Mouse (Mus musculus) forebrain, embryonic 13.5 days (tissue): ENCODE measurements at regions not wholly inside any gene's neighbourhood (a gene's known extent, or its start where the extent isn't known, plus 50 kb on each side); places are given as distances from the start of the nearest gene placed in this dataset.

ENCODE experiments used
- ATAC-seq: fragments of 200-750 bp; cut with Nextera tagmentation; 2 replicates; pipeline ENCODE4 v1.8.0; 2017
- H3K27ac ChIP-seq: fragments of 300-500 bp; sonication (generic); 2 replicates; pipeline ENCODE4 v1.5.1; 2015; ENCODE audit warnings: inconsistent platforms, mild to moderate bottlenecking, moderate library complexity
- H3K27me3 ChIP-seq: fragments of 300-500 bp; sonication (generic); 2 replicates; pipeline ENCODE4 v1.6.1; 2015; ENCODE audit warnings: mild to moderate bottlenecking, inconsistent platforms
- H3K36me3 ChIP-seq: fragments of 300-500 bp; sonication (generic); 2 replicates; pipeline ENCODE4 v1.6.1; 2015; ENCODE audit warnings: mild to moderate bottlenecking, inconsistent platforms; ENCODE audit not compliant: poor library complexity, severe bottlenecking
- H3K4me1 ChIP-seq: fragments of 300-500 bp; sonication (generic); 2 replicates; pipeline ENCODE4 v1.6.1; 2015; ENCODE audit warnings: inconsistent platforms
- H3K4me2 ChIP-seq: fragments of 300-500 bp; sonication (generic); 2 replicates; pipeline ENCODE4 v1.6.1; 2015; ENCODE audit warnings: inconsistent platforms, mild to moderate bottlenecking, moderate library complexity
- H3K4me3 ChIP-seq: fragments of 300-500 bp; sonication (generic); 2 replicates; pipeline ENCODE4 v1.5.1; 2015; ENCODE audit warnings: mild to moderate bottlenecking, inconsistent platforms
- H3K9ac ChIP-seq: fragments of 300-500 bp; sonication (generic); 2 replicates; pipeline ENCODE4 v1.6.1; 2015; ENCODE audit warnings: mild to moderate bottlenecking, inconsistent platforms
- H3K9me3 ChIP-seq: fragments of 300-500 bp; sonication (generic); replicated peaks from 2 replicates; pipeline ENCODE4 v1.6.1; 2016; ENCODE audit warnings: inconsistent platforms
- WGBS: fragments of 180-500 bp; shearing (Covaris S2); methylation state at CpG from one replicate; pipeline ENCODE4 v1.1.7; 2015; 5-methylcytosine and 5-hydroxymethylcytosine counted together

DNA sequence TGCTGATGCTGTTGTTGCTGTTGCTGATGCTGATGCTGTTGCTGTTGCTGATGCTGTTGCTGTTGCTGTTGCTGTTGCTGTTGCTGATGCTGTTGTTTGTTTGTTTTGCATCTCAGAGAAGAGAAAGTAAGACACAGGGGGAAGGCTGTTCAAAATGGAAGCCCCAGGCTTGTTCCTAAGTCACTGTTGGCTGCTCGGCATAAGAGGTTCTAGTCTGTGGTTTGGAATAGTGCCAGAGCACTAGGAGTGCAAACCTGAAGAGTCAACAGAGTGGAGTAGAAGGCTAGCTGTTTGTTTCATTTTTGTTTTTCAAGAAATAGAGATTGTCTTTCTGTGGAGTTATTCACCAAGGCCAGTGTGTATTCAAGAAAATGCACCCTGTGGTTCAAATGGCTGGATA lies 75.1 kb upstream of the Nkx2-2 start:
- Histone ChIP-seq H3K27ac (no peak overlapping the region), H3K27me3 (peaks cover 2% of the 10 kb centered on the region; the same call in 1 of the 2 replicates), H3K9me3 (no peaks in the 10 kb centered on the region), H3K4me2 (no peak overlapping the region), H3K9ac (no peak overlapping the region), H3K4me3 (no peak overlapping the region), H3K4me1 (no peaks in the 10 kb centered on the region), H3K36me3 (no peaks in the 10 kb centered on the region)
- no peak for ATAC-seq
- 78% methylated on average over 1 of the region's 1 CpGs for WGBS

DNA sequence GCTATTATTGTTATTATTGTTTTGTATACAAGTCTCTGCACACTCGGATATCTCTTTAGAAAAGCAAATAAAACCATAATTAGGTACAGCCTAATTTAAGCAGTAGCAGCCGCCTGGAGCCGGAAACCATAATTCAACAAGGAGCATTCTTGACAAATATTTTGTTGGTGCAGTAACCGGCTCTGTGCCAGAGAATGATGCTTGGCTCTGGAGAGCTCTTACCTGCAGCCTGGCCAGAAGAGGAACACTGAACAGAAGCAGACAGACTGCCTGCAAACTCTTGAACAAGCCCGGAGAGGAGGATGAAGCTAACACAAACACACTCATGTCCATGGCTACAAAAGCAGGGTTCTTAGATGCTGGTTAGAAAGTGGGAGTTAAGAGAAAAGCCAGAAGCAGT lies 73.9 kb upstream of the Nkx2-2 start:
- Histone ChIP-seq H3K36me3 (no peaks in the 10 kb centered on the region), H3K27ac (no peak overlapping the region), H3K9ac (no peak overlapping the region), H3K4me1 (no peaks in the 10 kb centered on the region), H3K27me3 (peaks cover 2% of the 10 kb centered on the region; the same call in 1 of the 2 replicates), H3K9me3 (no peaks in the 10 kb centered on the region), H3K4me2 (no peak overlapping the region), H3K4me3 (no peak overlapping the region)
- ATAC-seq = peak; percentile 30; the same call in 1 of the 2 replicates
- 61% methylated on average over 5 of the region's 5 CpGs for WGBS

DNA sequence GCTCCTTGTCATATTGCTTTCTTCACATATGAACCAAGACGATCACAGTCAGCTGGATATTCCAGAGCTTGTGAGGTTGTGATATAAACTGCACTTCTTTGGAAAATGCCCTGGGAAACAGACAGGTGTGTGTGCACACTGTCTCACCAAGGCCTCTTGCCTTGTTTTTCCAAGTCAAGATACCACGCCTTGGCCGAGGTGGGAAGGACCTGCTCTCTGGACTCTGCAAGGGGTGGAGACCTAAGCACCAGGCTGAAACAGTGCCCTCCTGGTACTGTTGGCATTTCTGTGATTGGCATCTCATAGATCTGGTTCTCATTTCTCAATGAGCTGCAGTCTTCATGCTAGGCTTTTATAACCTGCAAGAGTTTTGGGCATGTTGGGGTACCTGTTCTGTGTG lies 73.2 kb upstream of the Nkx2-2 start:
- Histone ChIP-seq H3K9ac (no peak overlapping the region), H3K27me3 (peaks cover 2% of the 10 kb centered on the region; the same call in 1 of the 2 replicates), H3K4me1 (no peaks in the 10 kb centered on the region), H3K36me3 (no peaks in the 10 kb centered on the region), H3K4me3 (no peak overlapping the region), H3K9me3 (no peaks in the 10 kb centered on the region), H3K4me2 (no peak overlapping the region), H3K27ac (no peak overlapping the region)
- WGBS = 92% methylated on average over 3 of the region's 3 CpGs
- ATAC-seq = no peak

DNA sequence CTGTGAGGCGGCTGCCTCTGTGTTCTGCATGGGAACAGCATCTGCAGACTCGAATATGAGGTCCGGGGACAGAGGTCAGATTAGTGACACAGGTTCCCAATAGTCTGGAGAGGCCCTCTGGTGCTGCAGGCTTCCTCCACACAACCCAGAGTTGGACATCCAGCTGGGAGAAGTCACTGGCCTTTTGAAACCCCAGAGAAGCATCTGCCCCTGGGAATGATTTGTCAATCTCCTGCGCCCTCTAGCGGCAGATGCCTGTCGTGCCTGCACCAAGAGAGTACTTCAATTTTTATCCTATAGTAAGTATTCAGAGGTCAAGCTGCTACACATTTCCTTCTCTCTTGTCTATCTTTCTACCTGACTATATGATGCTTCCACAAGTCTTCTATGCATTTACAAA lies 62.7 kb upstream of the Nkx2-2 start:
- Histone ChIP-seq H3K4me2 (no peak overlapping the region), H3K4me1 (no peaks in the 10 kb centered on the region), H3K36me3 (no peaks in the 10 kb centered on the region), H3K4me3 (no peak overlapping the region), H3K9me3 (no peaks in the 10 kb centered on the region), H3K27ac (no peak overlapping the region), H3K27me3 (peaks cover 24% of the 10 kb centered on the region; the same call in 1 of the 2 replicates), H3K9ac (no peak overlapping the region)
- ATAC-seq = 0 out of 2 replicates have a peak, but pooled peaks have one; percentile 21
- WGBS = 17% methylated on average over 6 of the region's 6 CpGs

DNA sequence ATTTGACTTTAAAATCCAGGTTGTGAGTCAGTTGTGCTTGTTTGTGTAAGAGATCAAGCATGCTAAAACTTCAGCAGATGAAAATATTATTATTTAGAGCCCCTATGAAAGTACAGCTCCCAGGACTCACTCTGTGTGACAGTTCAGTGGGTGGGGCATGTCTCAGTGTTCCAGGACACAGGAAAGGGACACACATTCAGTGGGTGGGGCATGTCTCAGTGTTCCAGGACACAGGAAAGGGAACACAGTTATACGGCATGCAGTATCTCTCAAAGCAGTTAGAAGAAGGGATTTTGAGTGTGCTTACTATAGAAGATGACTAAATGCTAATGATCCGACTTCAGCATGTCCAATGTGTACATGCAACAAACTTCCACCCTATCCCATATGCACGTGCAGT lies 60.9 kb upstream of the Nkx2-2 start:
- no peak overlapping the region for H3K9ac ChIP-seq
- H3K4me3 ChIP-seq = no peak overlapping the region
- no peaks in the 10 kb centered on the region for H3K9me3 ChIP-seq
- H3K27me3 ChIP-seq = peaks cover 24% of the 10 kb centered on the region; the same call in 1 of the 2 replicates
- no peak overlapping the region for H3K27ac ChIP-seq
- no peaks in the 10 kb centered on the region for H3K4me1 ChIP-seq
- no peak for ATAC-seq
- 74% methylated on average over 3 of the region's 3 CpGs for WGBS
- no peaks in the 10 kb centered on the region for H3K36me3 ChIP-seq
- no peak overlapping the region for H3K4me2 ChIP-seq

DNA sequence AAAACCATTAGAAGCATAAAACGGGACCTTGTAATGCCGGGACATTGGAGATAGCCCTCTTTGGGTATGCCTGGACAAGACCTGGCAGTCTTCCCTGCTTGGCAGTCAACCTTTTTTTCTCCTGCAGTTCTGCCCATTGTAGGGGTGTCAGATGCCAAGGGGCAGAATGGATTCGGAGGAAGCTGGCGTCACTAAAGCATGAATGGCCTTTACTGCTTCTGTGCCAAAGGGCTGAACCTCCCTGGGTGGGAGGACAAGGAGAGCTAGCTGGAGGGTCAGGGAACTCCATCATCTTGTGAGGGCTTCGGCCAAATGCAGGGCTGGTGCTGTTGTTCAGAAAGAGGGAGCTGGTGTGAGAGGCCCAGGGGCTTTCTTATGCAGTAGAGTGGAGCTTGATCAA lies 60.1 kb upstream of the Nkx2-2 start:
- Histone ChIP-seq H3K4me1 (no peaks in the 10 kb centered on the region), H3K9me3 (no peaks in the 10 kb centered on the region), H3K27ac (no peak overlapping the region), H3K36me3 (no peaks in the 10 kb centered on the region), H3K4me3 (no peak overlapping the region), H3K9ac (no peak overlapping the region), H3K4me2 (no peak overlapping the region), H3K27me3 (peaks cover 21% of the 10 kb centered on the region; the same call in 1 of the 2 replicates)
- WGBS = 32% methylated on average over 5 of the region's 5 CpGs
- no peak for ATAC-seq

DNA sequence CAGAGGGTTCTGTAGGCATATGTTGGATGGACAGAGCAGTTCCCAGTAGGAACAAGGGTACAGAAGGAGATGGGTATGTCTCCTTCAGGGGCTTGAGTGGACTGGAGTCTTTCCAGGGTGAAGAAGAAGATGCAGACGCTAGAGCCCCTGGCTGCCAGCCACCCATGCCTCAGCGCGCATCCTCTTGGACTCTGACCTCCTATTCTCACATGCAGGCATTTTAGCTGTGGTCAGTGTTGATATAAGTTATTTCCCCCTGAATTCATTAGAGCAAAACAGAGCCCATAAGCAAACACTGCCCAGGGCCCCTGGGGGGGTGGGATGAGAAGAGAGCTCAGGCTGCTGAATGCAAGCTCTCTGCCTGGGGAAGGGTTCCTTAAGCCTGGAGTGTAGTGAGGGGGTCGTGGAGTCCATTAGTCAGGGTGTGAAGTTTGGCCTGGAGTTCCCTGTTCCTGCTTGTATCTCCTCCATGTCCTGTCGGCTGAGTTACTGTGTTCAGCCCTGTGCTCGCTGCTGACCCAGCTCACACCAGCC lies 54.0 kb upstream of the Nkx2-2 start:
- Histone ChIP-seq H3K27me3 (peaks cover 14% of the 10 kb centered on the region; the same call in 1 of the 2 replicates), H3K27ac (no peak overlapping the region), H3K4me1 (no peaks in the 10 kb centered on the region), H3K4me3 (no peak overlapping the region), H3K9ac (no peak overlapping the region), H3K9me3 (no peaks in the 10 kb centered on the region), H3K4me2 (no peak overlapping the region), H3K36me3 (no peaks in the 10 kb centered on the region)
- ATAC-seq = no peak
- 80% methylated on average over 6 of the region's 6 CpGs for WGBS

DNA sequence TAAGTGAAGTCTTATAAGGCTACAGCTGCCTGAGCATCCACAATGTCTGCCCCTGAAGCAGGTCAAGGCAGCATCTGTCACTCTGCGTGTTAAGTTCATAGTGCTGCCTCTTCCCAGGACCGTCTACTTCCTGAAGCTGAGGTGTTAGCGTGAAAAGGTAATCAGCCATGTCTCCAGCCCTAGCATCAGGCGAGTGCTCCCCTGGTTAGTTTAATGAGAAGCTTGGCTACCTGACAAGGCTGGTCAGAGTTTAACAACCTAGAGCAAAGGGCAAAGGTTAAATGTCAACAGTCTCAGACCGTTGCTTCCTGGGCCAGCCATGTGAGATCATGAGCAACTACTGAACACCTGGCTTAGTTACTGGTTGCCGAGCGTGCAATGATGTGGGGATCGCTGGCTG lies 53.2 kb upstream of the Nkx2-2 start:
- 83% methylated on average over 8 of the region's 8 CpGs for WGBS
- Histone ChIP-seq H3K4me1 (no peaks in the 10 kb centered on the region), H3K36me3 (no peaks in the 10 kb centered on the region), H3K27me3 (peaks cover 18% of the 10 kb centered on the region; the same call in 1 of the 2 replicates), H3K9me3 (no peaks in the 10 kb centered on the region), H3K27ac (no peak overlapping the region), H3K9ac (no peak overlapping the region), H3K4me2 (no peak overlapping the region), H3K4me3 (no peak overlapping the region)
- no peak for ATAC-seq

DNA sequence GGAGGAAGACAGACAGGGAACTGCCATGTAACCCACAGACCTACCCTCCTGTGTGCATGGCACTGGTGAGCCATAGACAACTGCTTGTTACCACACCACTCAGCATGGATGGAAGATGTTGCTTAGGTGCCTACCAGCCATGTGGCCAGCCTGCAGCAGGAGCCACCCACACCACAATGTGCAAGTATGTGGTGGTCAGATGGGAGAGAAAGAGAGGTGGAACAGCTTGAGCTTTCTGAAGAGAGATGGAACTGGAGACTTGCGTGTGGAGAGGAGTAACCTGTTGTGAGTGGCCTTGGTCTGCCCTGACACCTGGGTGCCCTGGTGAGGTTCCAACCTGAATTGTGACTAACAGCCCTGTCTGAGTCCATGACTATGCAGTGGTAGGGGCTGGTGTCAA lies 50.4 kb upstream of the Nkx2-2 start:
- 80% methylated on average over 1 of the region's 1 CpGs for WGBS
- Histone ChIP-seq H3K27me3 (peaks cover 18% of the 10 kb centered on the region; the same call in 1 of the 2 replicates), H3K4me1 (no peaks in the 10 kb centered on the region), H3K9ac (no peak overlapping the region), H3K27ac (no peak overlapping the region), H3K9me3 (no peaks in the 10 kb centered on the region), H3K4me3 (no peak overlapping the region), H3K36me3 (no peaks in the 10 kb centered on the region), H3K4me2 (no peak overlapping the region)
- no peak for ATAC-seq
